Mouse (Mus musculus) ES-E14 (cell line): ENCODE measurements at regions not wholly inside any gene's neighbourhood (a gene's known extent, or its start where the extent isn't known, plus 50 kb on each side); places are given as distances from the start of the nearest gene placed in this dataset.

Source experiments
- DNase-seq: peaks from one replicate; pipeline ENCODE4 v3.0.0-alpha.2; 2013; ENCODE audit warnings: low read depth, low spot score
- H3K27ac ChIP-seq: 2 replicates; pipeline ENCODE4 v1.5.1; 2012; ENCODE audit warnings: low read depth, mild to moderate bottlenecking, low read length, moderate library complexity, mixed read lengths; ENCODE audit not compliant: poor library complexity, insufficient read depth, severe bottlenecking
- H3K36me3 ChIP-seq: 2 replicates; pipeline ENCODE4 v1.6.1; 2012; ENCODE audit warnings: mild to moderate bottlenecking, low read length, moderate library complexity, mixed read lengths; ENCODE audit not compliant: control insufficient read depth, poor library complexity, insufficient read depth, severe bottlenecking
- H3K4me1 ChIP-seq, 2 experiments: fragments of 150-350 bp in 1 of 2; sonication (generic) in 1 of 2; 2 replicates each; pipeline ENCODE4 v1.6.1; 2012; ENCODE audit warnings: low read length in 2 of 2, mild to moderate bottlenecking in 1 of 2, mixed read lengths in 1 of 2; ENCODE audit not compliant: control insufficient read depth in 2 of 2, insufficient read depth in 2 of 2, poor library complexity in 1 of 2
- H3K4me3 ChIP-seq, 2 experiments: fragments of 150-350 bp in 1 of 2; sonication (generic) in 1 of 2; 2 replicates each; pipeline ENCODE4 v1.5.1; 2012; ENCODE audit warnings: low read length in 2 of 2, low read depth in 1 of 2, mild to moderate bottlenecking in 1 of 2, mixed read lengths in 1 of 2; ENCODE audit not compliant: insufficient read depth in 1 of 2, poor library complexity in 1 of 2, severe bottlenecking in 1 of 2
- H3K9ac ChIP-seq: 2 replicates; pipeline ENCODE4 v1.6.1; 2012; ENCODE audit warnings: low read depth, mild to moderate bottlenecking, low read length, mixed read lengths; ENCODE audit not compliant: poor library complexity, insufficient read depth, severe bottlenecking
- H3K9me3 ChIP-seq: fragments of 150-350 bp; sonication (generic); 2 replicates; pipeline ENCODE4 v1.6.1; 2012; ENCODE audit warnings: low read depth, mild to moderate bottlenecking, low read length; ENCODE audit not compliant: control insufficient read depth, insufficient read depth
- CHD2 ChIP-seq: IDR thresholded peaks from 2 replicates; pipeline ENCODE4 v1.6.1; 2014; ENCODE audit warnings: mild to moderate bottlenecking, low read depth, low read length, inconsistent platforms
- HCFC1 ChIP-seq: IDR thresholded peaks from 2 replicates; pipeline ENCODE4 v1.6.1; 2012; ENCODE audit warnings: low read length, inconsistent platforms, borderline replicate concordance; ENCODE audit not compliant: insufficient read depth
- MAFK ChIP-seq: IDR thresholded peaks from 2 replicates; pipeline ENCODE4 v1.6.1; 2014; ENCODE audit warnings: mild to moderate bottlenecking, low read depth, low read length, inconsistent platforms; ENCODE audit not compliant: insufficient read depth
- ZC3H11A ChIP-seq: IDR thresholded peaks from 2 replicates; pipeline ENCODE4 v1.6.1; 2012; ENCODE audit warnings: low read depth, mild to moderate bottlenecking, inconsistent platforms, low read length, borderline replicate concordance
- ZNF384 ChIP-seq: IDR thresholded peaks from 2 replicates; pipeline ENCODE4 v1.6.1; 2012; ENCODE audit warnings: low read depth, low read length, inconsistent platforms
- in situ Hi-C, 2 experiments: fragments of 600-800 bp; cut with MboI; formaldehyde crosslinking; loops; one replicate each; pipeline ENCODE4 v1.15.1; 2025; ENCODE audit warnings: low sequenced_read_pairs in 2 of 2, inconsistent platforms in 1 of 2; ENCODE audit not compliant: unreplicated experiment in 2 of 2

DNA sequence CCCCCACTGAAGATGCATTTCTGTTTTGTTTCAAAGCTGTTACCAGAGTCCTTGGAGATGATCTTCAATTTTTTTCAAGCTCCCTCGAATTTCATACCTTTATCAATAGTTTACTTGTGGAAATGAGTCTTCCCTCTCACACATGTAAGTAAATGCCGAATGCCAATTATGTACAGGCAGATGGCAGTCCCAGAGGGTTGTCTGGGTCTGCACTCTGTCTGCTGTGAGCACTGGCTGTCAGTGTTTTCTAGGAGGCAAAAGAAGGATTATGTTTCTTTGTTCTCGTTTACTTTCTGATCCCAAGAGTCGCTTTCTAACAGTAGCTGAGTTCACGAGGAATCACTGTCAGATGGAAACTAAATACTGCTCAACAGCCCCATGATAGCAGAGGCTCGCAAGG, 491.5 kb downstream of the 1700129C05Rik start:
- Histone ChIP-seq H3K9me3 (no peaks in the 10 kb centered on the region), H3K36me3 (no peaks in the 10 kb centered on the region), H3K4me3 (no peak overlapping the region), H3K4me1 (peaks cover 0 to 6% of the 10 kb centered on the region in 2 experiments; a peak in 2 of 4 replicates), H3K9ac (no peak overlapping the region), H3K27ac (no peak overlapping the region)
- in situ Hi-C loops, result no loop called here
- DNase-seq, result no peak
- no peak for TF ChIP-seq ZC3H11A
- TF ChIP-seq HCFC1, result no peak
- no peak for TF ChIP-seq ZNF384
- TF ChIP-seq MAFK, result no peak
- TF ChIP-seq CHD2, result no peak

DNA sequence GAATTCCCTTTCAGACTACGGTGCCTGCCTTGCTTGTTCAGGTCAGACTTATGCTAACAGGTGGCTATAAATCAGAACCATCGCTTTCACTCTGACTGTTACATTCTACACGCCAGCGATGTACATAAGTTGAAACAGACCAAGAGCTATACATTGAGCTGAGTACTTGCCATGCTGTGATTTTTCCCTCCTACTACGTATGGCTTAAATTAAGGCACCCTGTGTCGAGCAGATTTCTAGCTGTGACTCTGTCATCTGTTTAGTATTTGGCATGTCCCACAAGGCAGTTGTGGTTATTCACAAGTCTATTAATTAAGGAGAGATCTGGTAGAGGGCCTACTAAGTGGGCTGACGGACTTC, 504.4 kb downstream of the 1700129C05Rik start:
- in situ Hi-C loops, result no loop called here
- H3K36me3 ChIP-seq, result no peaks in the 10 kb centered on the region
- H3K4me3 ChIP-seq, result no peak overlapping the region
- no peak overlapping the region for H3K9ac ChIP-seq
- H3K9me3 ChIP-seq, result no peaks in the 10 kb centered on the region
- no peak overlapping the region for H3K27ac ChIP-seq
- H3K4me1 ChIP-seq, result no peaks in the 10 kb centered on the region
- TF ChIP-seq ZNF384 (no peak), MAFK (no peak), HCFC1 (no peak), ZC3H11A (no peak), CHD2 (no peak)
- no peak for DNase-seq

DNA sequence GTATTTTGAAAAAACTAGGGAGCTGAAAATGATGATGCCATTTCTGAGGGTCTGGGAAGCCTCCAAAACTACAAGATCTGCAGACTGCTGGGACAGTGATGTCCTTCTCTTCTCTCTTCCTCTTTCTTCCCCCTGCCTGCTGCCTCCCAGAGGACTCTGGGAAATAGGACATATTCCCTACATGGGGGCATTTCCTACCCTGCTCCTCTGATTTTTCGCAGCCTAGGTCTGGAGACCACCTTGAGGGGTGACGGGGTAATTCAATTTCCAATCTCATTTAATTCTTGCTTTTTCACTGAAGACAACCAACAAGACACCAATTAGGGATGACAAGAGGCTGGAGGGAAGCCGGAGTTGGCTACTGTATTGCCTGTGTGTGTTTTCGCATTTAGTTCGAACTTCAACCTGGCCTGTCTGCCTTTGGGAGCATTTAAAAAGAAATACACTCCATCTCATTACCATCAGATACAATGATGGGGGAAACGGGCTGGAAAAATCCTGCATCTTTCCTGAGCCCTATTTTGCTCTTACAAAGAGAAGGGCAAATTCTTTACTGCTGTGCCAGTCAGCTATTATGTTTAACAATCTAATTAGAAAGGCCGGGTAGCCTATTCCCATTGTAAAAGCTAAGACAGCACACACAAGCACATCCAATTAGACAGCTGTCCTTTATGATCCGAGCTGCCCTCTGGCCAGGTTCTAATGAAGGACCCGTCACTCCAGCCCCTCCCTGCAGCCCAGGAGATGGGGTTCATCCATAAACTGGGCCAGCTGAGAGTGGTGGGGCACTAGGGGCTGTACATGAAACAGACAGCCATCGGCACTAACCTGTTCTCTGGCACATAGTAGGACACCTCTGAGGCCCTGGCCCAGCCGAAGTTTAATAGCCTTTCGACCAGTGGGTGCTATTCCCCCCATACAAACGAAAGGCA, 505.0 kb downstream of the 1700129C05Rik start:
- H3K9ac ChIP-seq, result no peak overlapping the region

GRCm38 (mm10) chr14:58631221-58631620, 511.5 kb downstream of the 1700129C05Rik start:
- no peak overlapping the region for H3K27ac ChIP-seq
- H3K9me3 ChIP-seq, result no peaks in the 10 kb centered on the region
- no peaks in the 10 kb centered on the region for H3K36me3 ChIP-seq
- no peak overlapping the region for H3K9ac ChIP-seq
- in situ Hi-C loops, result no loop called here
- no peak for DNase-seq
- H3K4me1 ChIP-seq, result no peaks in the 10 kb centered on the region
- TF ChIP-seq MAFK, result no peak
- TF ChIP-seq CHD2, result no peak
- TF ChIP-seq ZNF384, result no peak
- no peak for TF ChIP-seq HCFC1
- TF ChIP-seq ZC3H11A, result no peak
- H3K4me3 ChIP-seq, result no peak overlapping the region

More for the DNA sequence above, 505.0 kb downstream of the 1700129C05Rik start:
- DNase-seq, result no peak
- TF ChIP-seq HCFC1 (no peak), MAFK (no peak), ZNF384 (no peak), ZC3H11A (no peak), CHD2 (no peak)
- Histone ChIP-seq H3K4me1 (no peaks in the 10 kb centered on the region), H3K4me3 (no peak overlapping the region), H3K27ac (no peak overlapping the region), H3K9me3 (no peaks in the 10 kb centered on the region), H3K36me3 (no peaks in the 10 kb centered on the region)
- in situ Hi-C loops, result no loop called here
